Mouse (Mus musculus) liver, postnatal 0 days (tissue): ENCODE results near the gene Samd7. TPM values are rescaled to one million over a fixed set of nuclear protein-coding genes. Genes with fewer than 3 reads are reported as not detected.

Experiments used
- ATAC-seq: fragments of 200-750 bp; cut with Nextera tagmentation; 2 replicates; pipeline ENCODE4 v1.8.0; 2017; ENCODE audit warnings: mild to moderate bottlenecking, moderate library complexity
- DNase-seq: peaks from one replicate; pipeline ENCODE4 v3.0.0-alpha.2; 2016
- H3K27ac ChIP-seq: fragments of 300-500 bp; sonication (generic); 2 replicates; pipeline ENCODE4 v1.5.1; 2014; ENCODE audit warnings: antibody characterized with exemption, moderate library complexity, mild to moderate bottlenecking, low read depth
- H3K27me3 ChIP-seq: fragments of 300-500 bp; sonication (generic); 2 replicates; pipeline ENCODE4 v1.6.1; 2014; ENCODE audit warnings: low read length, control low read depth, mixed read lengths; ENCODE audit not compliant: insufficient read depth
- H3K36me3 ChIP-seq: fragments of 300-500 bp; sonication (generic); replicated peaks from 2 replicates; pipeline ENCODE4 v1.6.1; 2014; ENCODE audit warnings: mild to moderate bottlenecking, control low read depth, low read length, moderate library complexity, mixed read lengths; ENCODE audit not compliant: insufficient read depth
- H3K4me1 ChIP-seq: fragments of 300-500 bp; sonication (generic); 2 replicates; pipeline ENCODE4 v1.6.1; 2014; ENCODE audit warnings: antibody characterized with exemption, mild to moderate bottlenecking, control low read depth; ENCODE audit not compliant: insufficient read depth
- H3K4me2 ChIP-seq: fragments of 300-500 bp; sonication (generic); 2 replicates; pipeline ENCODE4 v1.6.1; 2014; ENCODE audit warnings: low read depth, mild to moderate bottlenecking, low read length, moderate library complexity, mixed read lengths
- H3K4me3 ChIP-seq: fragments of 300-500 bp; sonication (generic); 2 replicates; pipeline ENCODE4 v1.5.1; 2014; ENCODE audit warnings: low read depth, low read length
- H3K9ac ChIP-seq: fragments of 300-500 bp; sonication (generic); replicated peaks from 2 replicates; pipeline ENCODE4 v1.6.1; 2014; ENCODE audit warnings: mild to moderate bottlenecking, moderate library complexity
- H3K9me3 ChIP-seq: fragments of 300-500 bp; sonication (generic); 2 replicates; pipeline ENCODE4 v1.6.1; 2016; ENCODE audit warnings: mild to moderate bottlenecking, control low read depth, low read length, mixed read lengths
- CTCF ChIP-seq: sonication (generic); IDR thresholded peaks from 2 replicates; pipeline ENCODE4 v1.5.1; 2016; ENCODE audit warnings: antibody characterized with exemption, low read depth
- EP300 ChIP-seq: IDR thresholded peaks from 2 replicates; pipeline ENCODE4 v1.6.1; 2016; ENCODE audit warnings: antibody characterized with exemption, low read depth, mild to moderate bottlenecking
- WGBS: fragments of 180-500 bp; shearing (Covaris S2); extraction: QIAGEN DNeasy Blood & Tissue Kit; methylation state at CpG from one replicate; pipeline ENCODE4 v1.1.7; 2014; ENCODE audit not compliant: insufficient replicate concordance; 5-methylcytosine and 5-hydroxymethylcytosine counted together
- polyA plus RNA-seq: library from polyadenylated mRNA; unstranded; fragments of >200 nt; fragmentation: Nextera tagmentation; extraction: Ambion mirVana; gene quantifications from 2 replicates; pipeline ENCODE4 v1.2.1, GENCODE M21; 2015

Samd7 gene
- polyA plus RNA-seq, 1 experiment from 2014 or later = 0.04 TPM

GRCm38 (mm10) chr3:30724105-30724824, 21.8 kb upstream of the Samd7 start:
- TF ChIP-seq EP300 = no peak
- no peak for TF ChIP-seq CTCF
- Histone ChIP-seq H3K27me3 (no peaks in the 10 kb centered on the region), H3K27ac (no peak overlapping the region), H3K9ac (no peak overlapping the region), H3K9me3 (no peaks in the 10 kb centered on the region), H3K4me1 (no peaks in the 10 kb centered on the region), H3K36me3 (no peaks in the 10 kb centered on the region), H3K4me3 (no peak overlapping the region), H3K4me2 (no peak overlapping the region)
- no peak for DNase-seq
- WGBS = 64% methylated on average over 10 of the region's 10 CpGs
- ATAC-seq = no peak

- H3K27ac ChIP-seq = no peak overlapping the region
- ATAC-seq (no peak), DNase-seq (no peak)
- no peaks in the 10 kb centered on the region for H3K4me1 ChIP-seq
- H3K4me2 ChIP-seq = no peak overlapping the region
- WGBS = 69% methylated on average over 10 of the region's 10 CpGs
- TF ChIP-seq CTCF = peak; percentile 20; the same call in 1 of the 2 replicates
- no peak for TF ChIP-seq EP300
- no peaks in the 10 kb centered on the region for H3K27me3 ChIP-seq
- no peak overlapping the region for H3K9ac ChIP-seq
- H3K4me3 ChIP-seq = no peak overlapping the region
- H3K36me3 ChIP-seq = no peaks in the 10 kb centered on the region
- H3K9me3 ChIP-seq = no peaks in the 10 kb centered on the region
Observed at GRCm38 (mm10) chr3:30724848-30725465, 21.1 kb upstream of the Samd7 start.

- H3K9me3 ChIP-seq = no peaks in the 10 kb centered on the region
- no peak overlapping the region for H3K9ac ChIP-seq
- H3K4me2 ChIP-seq = no peak overlapping the region
- no peaks in the 10 kb centered on the region for H3K4me1 ChIP-seq
- H3K4me3 ChIP-seq = no peak overlapping the region
- ATAC-seq = no peak
- H3K27me3 ChIP-seq = no peaks in the 10 kb centered on the region
- H3K36me3 ChIP-seq = no peaks in the 10 kb centered on the region
- DNase-seq = peak; percentile 33
- WGBS = 74% methylated on average over 7 of the region's 7 CpGs
- H3K27ac ChIP-seq = no peak overlapping the region
- TF ChIP-seq EP300 (no peak), CTCF (peak; percentile 51)
Observed at GRCm38 (mm10) chr3:30725514-30725913, 20.6 kb upstream of the Samd7 start.

- H3K27ac ChIP-seq = no peak overlapping the region
- no peaks in the 10 kb centered on the region for H3K9me3 ChIP-seq
- H3K4me3 ChIP-seq = no peak overlapping the region
- DNase-seq = no peak
- TF ChIP-seq CTCF = no peak
- TF ChIP-seq EP300 = no peak
- WGBS = 59% methylated on average over 4 of the region's 4 CpGs
- H3K4me2 ChIP-seq = no peak overlapping the region
- no peak overlapping the region for H3K9ac ChIP-seq
- H3K36me3 ChIP-seq = no peaks in the 10 kb centered on the region
- H3K27me3 ChIP-seq = no peaks in the 10 kb centered on the region
- H3K4me1 ChIP-seq = no peaks in the 10 kb centered on the region
- no peak for ATAC-seq
Observed at GRCm38 (mm10) chr3:30727209-30727608, 18.9 kb upstream of the Samd7 start.

- DNase-seq (no peak), ATAC-seq (no peak)
- no peaks in the 10 kb centered on the region for H3K36me3 ChIP-seq
- H3K27me3 ChIP-seq = no peaks in the 10 kb centered on the region
- TF ChIP-seq CTCF (no peak), EP300 (no peak)
- 79% methylated on average over 5 of the region's 5 CpGs for WGBS
- H3K4me3 ChIP-seq = no peak overlapping the region
- no peak overlapping the region for H3K9ac ChIP-seq
- no peak overlapping the region for H3K27ac ChIP-seq
- no peaks in the 10 kb centered on the region for H3K4me1 ChIP-seq
- H3K9me3 ChIP-seq = no peaks in the 10 kb centered on the region
- no peak overlapping the region for H3K4me2 ChIP-seq
Observed at GRCm38 (mm10) chr3:30729046-30729445, 17.0 kb upstream of the Samd7 start.

GRCm38 (mm10) chr3:30736809-30737208, 9.3 kb upstream of the Samd7 start:
- Histone ChIP-seq H3K27me3 (no peaks in the 10 kb centered on the region), H3K9me3 (no peaks in the 10 kb centered on the region), H3K4me1 (no peaks in the 10 kb centered on the region), H3K4me3 (no peak overlapping the region), H3K36me3 (no peaks in the 10 kb centered on the region), H3K27ac (no peak overlapping the region), H3K9ac (no peak overlapping the region), H3K4me2 (no peak overlapping the region)
- no peak for DNase-seq
- no peak for TF ChIP-seq CTCF
- no peak for TF ChIP-seq EP300
- no peak for ATAC-seq
- 86% methylated on average over 9 of the region's 9 CpGs for WGBS
